Mouse (Mus musculus): ENCODE data around the gene Plscr3. TPM values are rescaled to one million over a fixed set of nuclear protein-coding genes. Genes with fewer than 3 reads are reported as not detected.
"Not testable (repeated sequence)": the region's sequence is repeated elsewhere in the genome, so short reads cannot be mapped to it uniquely, and the experiment has no call there.

The Plscr3 gene
- total RNA-seq, 2 experiments from 2014 or later: 17.1 to 19.8 TPM

DNA sequence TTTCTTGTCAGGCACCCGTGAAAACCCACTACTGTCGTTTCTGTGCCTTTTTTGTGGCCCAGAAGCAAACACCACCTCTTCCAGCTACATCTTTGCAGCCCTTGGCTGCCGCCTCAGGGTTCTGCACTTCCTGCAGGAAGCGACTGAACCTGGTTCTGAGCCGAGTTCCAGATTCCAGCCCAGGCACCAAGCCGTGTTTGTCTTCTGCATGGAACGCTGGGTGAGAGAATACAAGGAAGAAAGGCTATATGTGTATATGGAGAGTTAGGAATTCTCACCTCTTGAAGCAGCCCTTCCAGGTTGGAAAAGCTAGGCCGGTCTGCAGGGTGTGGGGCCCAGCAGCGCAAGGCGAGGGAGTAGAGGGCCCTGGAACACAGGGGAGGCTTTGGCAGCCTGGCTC lies 8.5 kb downstream of the Plscr3 start:
- DNase-seq (ENCODE audit: low spot score in 2 of 2): no peak
- H3K27ac ChIP-seq: no peak overlapping the region
- no peak for TF ChIP-seq CTCF (conservative IDR thresholded peaks at IDR 0.05)
- no peak overlapping the region for H3K4me3 ChIP-seq

DNA sequence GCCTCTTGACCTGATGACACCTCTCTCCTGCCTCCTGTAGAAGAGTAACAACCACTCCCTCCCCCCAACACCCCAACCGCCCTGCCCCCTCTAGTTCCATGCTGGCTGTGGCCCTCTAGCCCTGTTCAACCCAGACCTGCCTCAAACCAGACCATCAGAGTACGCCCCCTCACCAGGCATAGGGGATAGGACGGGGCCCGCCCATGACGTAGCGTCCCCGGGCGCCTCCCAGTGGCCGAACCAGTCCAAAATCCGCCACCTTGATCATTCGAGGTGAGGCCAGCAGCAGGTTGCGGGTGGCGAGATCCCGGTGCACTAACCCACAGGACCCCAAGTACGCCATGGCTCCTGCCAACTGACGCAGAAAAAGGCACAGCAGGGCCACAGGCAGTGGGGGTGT lies 9.2 kb downstream of the Plscr3 start:
- TF ChIP-seq CTCF (conservative IDR thresholded peaks at IDR 0.05): peak; percentile 68
- no peak overlapping the region for H3K4me3 ChIP-seq
- H3K27ac ChIP-seq: no peak overlapping the region
- no peak for DNase-seq (ENCODE audit: low spot score in 2 of 2)

- Histone ChIP-seq H3K27ac (no peak within 1 kb of the TSS), H3K4me3 (no peak within 1 kb of the TSS)
- no peak for DNase-seq (ENCODE audit: low spot score in 2 of 2)
- TF ChIP-seq CTCF (conservative IDR thresholded peaks at IDR 0.05): no peak
These were observed 12.2 kb downstream of the Plscr3 start, which contains the start of gene Tnk1 for GRCm38 (mm10) chr11:69858113-69858998. Gene Tnk1, minus strand, starts transcription at chr11:69858730.

DNA sequence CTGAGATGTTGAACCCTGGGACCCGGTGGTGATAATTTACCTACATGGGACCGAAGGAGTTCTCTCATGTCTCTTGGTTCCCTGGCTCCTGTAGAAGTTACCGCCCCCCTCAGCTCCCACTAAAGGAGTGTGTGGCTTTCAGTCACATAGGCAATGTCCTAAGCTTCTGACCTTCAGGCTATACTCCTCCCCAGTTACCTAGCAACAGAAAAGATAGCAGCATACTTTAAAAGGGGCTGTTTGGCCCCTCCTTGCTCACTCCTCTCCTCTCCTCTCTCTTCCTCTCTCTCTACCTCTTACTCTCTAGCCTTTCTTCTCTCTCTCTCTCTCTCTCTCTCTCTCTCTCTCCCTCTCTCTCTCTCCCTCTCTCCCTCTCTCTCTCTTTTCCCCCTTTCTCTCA lies 17.6 kb downstream of the Plscr3 start:
- not testable (repeated sequence) for H3K4me3 ChIP-seq; H3K27ac ChIP-seq; DNase-seq (ENCODE audit: low spot score in 2 of 2)

GRCm38 (mm10) chr11:69864138-69864860 lies 18.1 kb downstream of the Plscr3 start:
- no peak for TF ChIP-seq CTCF (conservative IDR thresholded peaks at IDR 0.05)
- Histone ChIP-seq H3K4me3 (no peak overlapping the region), H3K27ac (no peak overlapping the region)
- DNase-seq (ENCODE audit: low spot score in 2 of 2): no peak

DNA sequence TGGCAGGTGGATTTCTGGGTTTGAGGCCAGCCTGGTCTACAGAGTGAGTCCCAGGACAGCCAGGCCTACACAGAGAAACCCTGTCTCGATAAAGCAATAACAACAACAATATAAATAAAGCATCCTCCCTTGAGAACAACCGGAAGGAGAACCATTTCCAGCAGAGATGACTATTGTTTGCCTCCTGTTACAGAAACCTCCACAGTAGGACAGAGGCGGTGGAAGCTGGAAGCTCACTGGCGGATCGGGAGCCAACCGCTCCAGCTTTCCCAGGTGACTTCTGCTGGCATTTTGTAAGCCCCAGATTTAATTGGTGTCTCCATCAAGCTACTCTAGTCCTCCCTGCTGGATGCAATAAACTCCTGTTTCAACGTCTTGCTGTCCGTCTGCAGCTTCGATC lies 19.4 kb downstream of the Plscr3 start:
- DNase-seq (ENCODE audit: low spot score in 2 of 2): no peak
- TF ChIP-seq CTCF (conservative IDR thresholded peaks at IDR 0.05): no peak
- no peak overlapping the region for H3K27ac ChIP-seq
- no peak overlapping the region for H3K4me3 ChIP-seq

DNA sequence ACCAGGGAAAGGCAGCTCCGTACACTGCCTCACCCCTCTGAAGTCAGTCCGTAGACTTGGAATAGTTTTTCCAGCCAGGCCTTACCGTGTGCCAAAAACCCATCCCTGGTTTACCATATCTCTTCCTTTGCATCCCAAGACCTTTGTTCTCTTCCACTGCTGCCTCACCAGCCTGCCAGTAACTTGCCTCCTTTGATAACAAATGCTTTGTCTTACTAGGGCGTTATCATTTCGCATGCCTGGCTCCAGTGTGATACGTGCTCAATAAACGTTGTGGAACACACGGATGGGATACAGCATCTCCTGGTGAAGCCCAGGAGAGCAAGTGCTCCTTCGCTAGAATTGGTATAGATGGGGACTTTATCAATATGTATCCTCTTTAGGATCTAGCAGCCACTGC lies 21.2 kb downstream of the Plscr3 start:
- TF ChIP-seq CTCF (conservative IDR thresholded peaks at IDR 0.05): no peak
- Histone ChIP-seq H3K27ac (no peak overlapping the region), H3K4me3 (no peak overlapping the region)
- no peak for DNase-seq (ENCODE audit: low spot score in 2 of 2)

- Histone ChIP-seq H3K27ac (no peak overlapping the region), H3K4me3 (no peak overlapping the region)
- TF ChIP-seq CTCF (conservative IDR thresholded peaks at IDR 0.05): no peak
- DNase-seq (ENCODE audit: low spot score in 2 of 2): no peak
These were observed 24.3 kb downstream of the Plscr3 start for GRCm38 (mm10) chr11:69870289-69871069.

GRCm38 (mm10) chr11:69871822-69872221 lies 25.6 kb downstream of the Plscr3 start:
- Histone ChIP-seq H3K27ac (no peak overlapping the region), H3K4me3 (no peak overlapping the region)
- DNase-seq (ENCODE audit: low spot score in 2 of 2): no peak
- TF ChIP-seq CTCF (conservative IDR thresholded peaks at IDR 0.05): no peak

DNA sequence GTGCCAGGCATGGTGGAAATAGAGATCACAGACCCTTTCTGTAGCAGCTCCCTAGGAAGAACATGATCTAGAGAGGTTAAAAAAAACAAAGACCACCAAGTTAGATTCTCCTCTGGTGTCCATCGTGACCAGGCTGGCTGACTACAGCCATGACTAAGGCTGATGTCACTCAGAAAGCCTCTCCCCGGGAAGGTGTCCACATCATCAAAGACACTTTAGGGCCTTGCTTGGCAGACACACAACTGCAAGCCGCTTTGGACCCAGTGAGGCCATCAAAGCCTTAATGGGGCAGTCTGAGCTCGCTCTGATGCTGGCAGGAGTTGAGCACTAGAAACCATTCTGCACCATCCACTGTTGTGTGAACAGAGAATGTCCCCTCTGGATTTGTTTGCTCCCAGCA lies 26.3 kb downstream of the Plscr3 start:
- Histone ChIP-seq H3K4me3 (no peak overlapping the region), H3K27ac (no peak overlapping the region)
- DNase-seq (ENCODE audit: low spot score in 2 of 2): no peak
- TF ChIP-seq CTCF (conservative IDR thresholded peaks at IDR 0.05): no peak

DNA sequence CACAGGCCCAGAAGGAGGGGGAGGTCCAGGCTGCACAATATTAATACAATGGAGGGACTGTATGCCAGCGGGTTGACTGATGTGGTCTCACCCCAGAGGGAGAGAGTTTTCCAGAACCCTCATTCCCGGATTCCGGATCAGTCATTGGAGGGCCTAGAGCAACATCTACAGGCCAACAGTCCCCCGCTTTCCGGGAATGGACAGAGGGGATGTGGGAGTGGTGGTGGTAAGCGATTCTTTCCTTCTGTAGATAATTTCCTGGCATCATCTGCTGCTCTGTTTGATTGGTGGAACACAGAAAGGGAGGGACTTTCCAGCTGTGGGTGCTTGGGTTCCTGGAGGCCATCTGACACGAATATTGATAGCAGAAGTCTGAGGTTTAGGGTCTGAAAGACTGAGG lies 30.0 kb downstream of the Plscr3 start:
- TF ChIP-seq CTCF (conservative IDR thresholded peaks at IDR 0.05): no peak

GRCm38 (mm10) chr11:69876867-69877266 lies 30.7 kb downstream of the Plscr3 start:
- Histone ChIP-seq H3K27ac (peak overlapping the region; percentile 60; the same call in 1 of the 2 replicates), H3K4me3 (peak overlapping the region; percentile 9; the same call in 1 of the 2 replicates)
- TF ChIP-seq CTCF (conservative IDR thresholded peaks at IDR 0.05): peak; percentile 92
- peak; percentile 78 to 85 for DNase-seq (ENCODE audit: low spot score in 2 of 2)

More for the DNA sequence above, 30.0 kb downstream of the Plscr3 start:
- Histone ChIP-seq H3K4me3 (no peak overlapping the region), H3K27ac (peak overlapping the region; percentile 60)
- peak; percentile 44 to 61 for DNase-seq (ENCODE audit: low spot score in 2 of 2)

- Histone ChIP-seq H3K4me3 (peak within 1 kb of the TSS; percentile 9; the same call in 1 of the 2 replicates), H3K27ac (peak within 1 kb of the TSS; percentile 60; the same call in 1 of the 2 replicates)
- DNase-seq (ENCODE audit: low spot score in 2 of 2): no peak
- TF ChIP-seq CTCF (conservative IDR thresholded peaks at IDR 0.05): no peak
These were observed 31.7 kb downstream of the Plscr3 start, which contains the start of gene Tmem95 for GRCm38 (mm10) chr11:69877878-69878277. Gene Tmem95, minus strand, starts transcription at chr11:69878018.

All from layer of hippocampus, adult 2 months (tissue).